Mouse (Mus musculus) adrenal gland, postnatal 36 days (tissue): ENCODE results near the gene Rnf222. TPM values are rescaled to one million over a fixed set of nuclear protein-coding genes. Genes with fewer than 3 reads are reported as not detected.

ENCODE experiments used
- DNase-seq, 2 experiments: peaks; one replicate each; pipeline ENCODE4 v3.0.0; 2021; ENCODE audit warnings: mixed read lengths in 1 of 2
- long read RNA-seq, 2 experiments: library from polyadenylated mRNA; stranded (forward); transcript quantifications; one replicate each; pipeline ENCODE4 v2.0.0; 2021; ENCODE audit warnings: borderline sequencing depth in 2 of 2
- total RNA-seq, 2 experiments: library from RNA; stranded (reverse); gene quantifications; 2 replicates each; pipeline ENCODE4 v1.2.3; 2021

The Rnf222 gene
- under 1 TPM in 1 of 2 experiments, not detected in 1; 0.13 TPM for total RNA-seq
- long read RNA-seq, experiment 1, partial matches to known transcripts: 0 of 2 reads
- long read RNA-seq, experiment 1, other reads (novel, unspliced or antisense): 2 of 2 reads
- long read RNA-seq, experiment 2: 0 reads

DNA sequence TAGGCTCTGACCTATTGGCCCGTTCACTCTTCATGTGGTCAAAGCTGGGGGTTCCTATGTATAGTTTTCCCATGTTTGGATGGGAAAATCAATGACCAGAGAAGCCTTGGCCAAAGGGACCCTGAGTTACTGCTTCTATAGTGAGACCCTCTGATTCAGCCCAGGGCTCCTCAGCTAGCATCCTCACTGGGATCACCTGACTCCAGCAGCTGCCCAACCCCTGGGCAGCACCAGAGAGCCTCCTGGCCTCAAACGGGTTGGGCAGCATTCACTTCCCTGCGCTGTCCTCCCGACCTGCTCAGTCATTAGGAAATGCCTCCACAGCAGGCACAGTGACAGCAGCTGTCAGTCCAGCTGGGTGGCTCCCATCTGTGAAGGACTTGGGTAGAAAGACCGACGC is at the start of gene Rnf222:
Gene Rnf222, plus strand, starts transcription at position 301 of the 400 bp plus-strand sequence.
- DNase-seq: no peak

DNA sequence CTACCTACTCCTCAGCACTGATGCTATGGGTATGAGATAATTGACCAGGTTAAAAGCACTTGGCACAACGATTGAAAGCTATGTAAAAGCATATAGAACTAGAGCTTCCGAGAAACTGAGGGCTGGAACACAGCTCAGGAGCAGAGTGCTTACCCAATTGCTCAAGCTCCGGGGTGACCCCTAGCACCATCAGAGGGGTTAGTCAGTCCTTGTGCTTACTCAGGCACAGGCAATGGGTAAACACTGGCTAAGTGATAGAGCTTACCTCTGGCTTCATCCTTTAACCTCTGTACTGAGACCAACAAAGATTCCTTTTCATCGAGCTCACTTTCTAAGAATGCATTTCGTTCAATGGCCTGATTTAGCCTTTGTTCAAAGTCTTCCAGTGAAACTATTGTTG is 48.7 kb upstream of the Rnf222 start:
- DNase-seq: no peak

DNA sequence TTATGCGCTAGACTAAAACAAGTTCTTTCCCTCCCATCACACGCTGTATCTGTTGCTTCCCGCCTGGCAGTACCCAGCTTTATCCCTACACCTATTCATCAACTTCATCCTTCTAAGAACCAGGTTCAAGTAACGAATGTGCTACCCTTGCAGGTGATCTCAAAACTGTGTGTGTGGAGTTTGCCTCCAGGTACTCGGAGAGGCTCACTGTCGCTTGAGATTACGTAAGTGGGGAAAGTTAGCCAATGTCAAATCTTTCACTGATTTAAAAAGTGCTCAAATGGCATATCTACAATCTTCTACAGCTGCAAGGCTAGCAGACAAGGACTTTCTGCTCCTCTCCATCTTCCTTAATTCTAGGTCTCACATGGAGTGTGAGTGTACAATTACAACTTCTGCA is 37.5 kb upstream of the Rnf222 start:
- DNase-seq: no peak

DNA sequence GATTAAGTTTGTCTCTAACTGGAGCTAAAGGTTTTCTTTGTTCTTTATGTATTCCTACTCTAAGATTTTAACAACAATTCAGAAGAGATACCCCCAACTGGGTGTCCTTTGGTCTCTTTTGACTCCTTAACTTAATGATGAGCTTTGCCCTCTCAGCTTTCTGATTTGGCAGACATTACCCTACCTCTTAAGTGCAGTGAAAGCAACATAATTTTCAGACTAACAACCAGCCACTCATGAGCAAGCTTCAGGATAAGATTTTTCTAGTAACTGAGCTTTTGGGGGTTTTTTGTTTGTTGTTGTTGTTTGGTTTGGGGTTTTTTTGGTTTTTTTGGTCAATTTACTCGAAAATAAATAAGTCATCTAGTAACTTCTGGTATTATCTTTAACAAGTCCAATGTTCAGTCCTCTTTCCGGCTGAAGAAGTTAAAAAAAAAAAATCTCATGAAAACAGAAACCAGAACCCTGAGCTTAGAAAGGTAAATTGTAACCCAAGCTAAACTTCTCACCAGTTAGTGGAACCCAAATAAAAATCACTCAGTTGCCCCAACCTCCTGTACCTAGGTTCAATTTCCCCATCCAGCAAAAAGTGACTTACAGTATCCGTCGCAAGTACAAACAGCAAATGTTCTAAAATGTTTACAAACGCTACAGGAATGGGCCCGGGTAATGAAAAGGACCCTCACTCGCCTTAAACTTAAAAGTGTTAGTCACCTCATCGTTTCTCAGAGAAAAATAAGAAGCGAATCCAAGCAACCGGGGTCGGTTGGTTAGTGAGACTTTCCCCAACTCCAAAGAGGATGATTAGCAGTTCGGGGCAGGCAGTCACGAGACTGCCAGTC is 36.5 kb upstream of the Rnf222 start:
- no peak for DNase-seq

DNA sequence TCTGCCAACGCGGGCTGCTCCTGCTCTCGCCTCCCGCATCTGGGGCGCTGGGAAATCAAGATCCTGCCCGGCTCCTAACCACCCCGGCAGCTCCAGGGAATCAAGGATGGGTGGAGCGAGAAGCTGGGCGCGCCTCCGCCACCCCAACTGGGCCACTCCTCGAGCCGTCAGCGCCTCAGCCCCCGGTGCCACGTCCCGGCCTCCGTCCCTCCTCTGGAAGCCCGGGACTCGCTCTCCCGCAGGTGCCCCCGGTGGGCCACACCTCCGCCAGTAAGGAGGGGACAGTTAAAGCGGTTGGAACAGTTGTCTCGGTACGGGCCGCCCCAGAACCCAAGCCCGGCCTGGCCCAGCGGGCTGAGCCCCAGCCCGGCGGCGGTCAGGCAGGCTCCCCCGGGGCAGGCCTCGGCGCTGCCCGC is 35.9 kb upstream of the Rnf222 start:
- peak; percentile 88 to 89 for DNase-seq

DNA sequence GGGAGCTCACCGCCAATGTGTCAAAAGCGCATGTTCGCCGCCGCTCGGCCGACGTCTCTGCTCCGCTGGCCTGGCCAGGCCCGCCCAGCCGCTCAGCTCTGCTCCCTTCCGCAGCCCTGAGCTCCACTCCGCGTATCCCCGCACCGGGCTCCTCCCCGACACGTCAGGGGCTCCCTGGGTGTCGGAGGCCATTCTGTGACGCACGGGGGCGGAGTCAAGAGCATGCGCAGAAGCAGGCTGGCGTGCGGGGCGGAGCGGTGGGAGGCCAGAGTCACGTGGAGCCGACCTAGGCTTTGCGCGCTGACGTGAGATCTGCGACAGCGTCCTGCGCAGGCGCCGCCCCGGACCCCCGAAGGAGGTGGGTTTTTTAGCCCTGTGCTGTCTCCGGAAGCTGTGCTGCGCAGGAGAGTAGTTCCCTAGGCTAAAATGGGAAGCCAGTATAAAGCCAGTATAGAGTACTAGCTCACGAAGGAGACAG is 35.4 kb upstream of the Rnf222 start:
- peak; percentile 100 for DNase-seq

DNA sequence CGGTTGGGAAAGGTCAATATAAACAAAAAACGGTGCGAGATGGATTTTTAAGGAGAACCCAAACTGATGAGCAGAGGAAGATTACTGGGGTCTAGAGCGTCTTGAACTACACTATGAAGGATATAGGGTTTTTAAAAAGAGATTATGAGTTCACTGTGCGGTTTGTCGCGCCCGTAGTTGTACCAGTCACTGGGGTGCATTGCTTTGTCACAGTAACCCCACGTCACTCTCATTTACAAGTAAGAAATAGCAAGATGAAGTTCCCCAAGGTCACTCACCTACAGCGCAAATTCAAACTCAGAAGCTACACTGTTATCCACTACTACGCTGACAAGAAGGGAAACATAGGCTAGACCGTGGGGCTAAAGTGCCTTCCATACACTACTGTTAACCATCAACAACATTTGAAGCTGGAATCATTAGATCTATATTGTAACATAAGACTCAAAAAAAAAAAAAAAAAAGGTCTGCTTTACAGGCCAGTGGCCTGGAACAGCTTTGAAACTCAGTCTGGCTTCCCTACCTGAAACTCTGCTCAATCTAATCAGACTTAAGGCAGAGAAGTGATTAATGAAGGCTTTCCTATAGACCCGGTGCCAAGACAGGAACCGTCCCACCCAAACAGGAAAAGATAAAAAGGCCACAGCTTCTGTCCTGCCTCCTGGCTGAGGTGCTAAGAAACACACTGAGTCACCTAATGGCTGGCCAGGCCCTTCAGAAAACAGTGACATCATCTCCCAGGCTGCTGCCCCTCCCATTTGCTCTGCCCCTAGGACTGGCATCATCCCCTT is 34.5 kb upstream of the Rnf222 start:
- peak; percentile 72 to 76 for DNase-seq

DNA sequence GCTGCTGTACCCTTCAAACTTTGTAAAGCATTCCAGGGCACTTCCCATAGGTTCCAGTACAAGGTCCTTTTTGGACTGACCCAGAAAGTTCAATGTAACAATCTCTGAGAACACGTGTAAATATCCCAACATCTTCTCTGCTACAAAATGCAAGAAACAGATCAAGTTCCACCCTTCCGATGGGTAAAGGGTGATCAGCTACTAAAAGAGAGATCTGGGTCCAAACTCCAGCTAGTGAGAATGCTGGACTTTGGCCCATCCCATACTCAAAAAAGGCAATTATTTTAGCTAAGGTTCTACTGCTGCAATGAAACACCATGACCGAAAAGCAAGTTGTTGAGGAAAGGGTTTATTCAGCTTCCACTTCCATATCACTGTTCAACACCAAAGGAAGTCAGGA is 33.7 kb upstream of the Rnf222 start:
- DNase-seq: no peak

DNA sequence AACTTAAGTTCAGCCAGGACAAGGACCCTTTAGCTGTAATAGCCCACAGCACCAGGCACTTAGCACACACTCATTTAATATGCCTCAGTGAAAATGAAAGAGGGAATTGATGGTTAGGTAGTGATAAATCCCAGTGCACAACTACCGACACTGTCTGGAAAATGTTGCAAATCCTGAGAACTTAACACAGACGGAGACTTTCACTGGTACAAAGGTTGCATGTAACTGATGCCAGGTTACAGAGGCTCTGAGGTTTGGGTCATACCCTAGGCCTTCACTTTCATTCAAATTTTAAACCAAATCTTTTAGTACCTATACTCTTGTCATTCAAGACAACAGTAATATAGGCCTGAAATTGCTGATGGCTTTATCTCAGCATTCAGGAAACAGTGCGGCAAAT is 31.0 kb upstream of the Rnf222 start:
- no peak for DNase-seq

DNA sequence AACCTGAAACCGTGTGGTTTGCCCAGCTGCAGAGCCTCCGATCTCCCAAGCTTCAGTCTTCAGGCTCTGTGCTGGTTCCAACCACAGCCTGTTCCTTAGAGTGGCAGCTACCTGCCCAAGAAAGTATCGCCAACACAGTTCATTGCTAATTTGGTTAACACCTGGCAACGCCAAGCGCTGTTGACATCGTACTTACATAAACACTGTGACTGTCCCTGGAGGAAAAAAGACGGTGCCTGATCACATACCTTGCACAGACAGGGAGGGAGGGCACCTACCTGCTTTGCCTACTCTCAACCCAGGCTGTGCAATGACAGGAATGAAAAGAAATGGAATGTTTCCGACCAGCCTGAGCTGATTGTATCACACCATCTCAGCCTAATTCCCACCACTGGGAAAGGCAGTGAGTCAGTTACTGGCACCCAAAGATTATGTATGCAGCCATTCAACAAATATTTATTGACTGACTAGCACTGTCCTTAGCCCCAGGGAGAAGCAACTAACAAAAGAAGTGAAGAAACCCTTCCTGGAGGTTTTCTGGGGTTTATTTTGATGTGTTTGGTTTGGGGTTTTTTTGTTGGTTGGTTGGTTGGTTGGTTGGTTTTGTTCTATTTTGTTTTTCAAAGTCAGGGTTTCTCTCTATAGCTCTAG is 28.3 kb upstream of the Rnf222 start:
- DNase-seq: no peak

DNA sequence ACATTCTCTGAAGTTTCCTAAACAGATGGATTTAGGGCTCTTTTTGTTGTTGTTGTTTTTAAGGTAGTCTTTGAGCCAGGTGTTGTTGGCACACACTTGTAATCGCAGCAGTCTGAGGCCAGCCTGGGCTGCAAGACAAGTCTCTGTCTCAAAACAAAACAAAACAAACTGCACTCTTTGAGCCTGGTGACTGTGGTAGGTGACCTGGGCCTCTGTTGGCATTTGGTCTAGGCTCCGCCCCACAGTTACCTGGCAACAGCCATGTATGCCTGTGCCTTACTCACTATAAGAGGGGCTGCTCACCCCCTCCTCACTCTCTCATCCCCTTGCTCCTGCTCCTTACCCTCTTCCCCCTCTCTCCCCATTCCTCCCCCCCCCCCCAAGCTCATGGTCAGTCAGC is 26.1 kb upstream of the Rnf222 start:
- no peak for DNase-seq

DNA sequence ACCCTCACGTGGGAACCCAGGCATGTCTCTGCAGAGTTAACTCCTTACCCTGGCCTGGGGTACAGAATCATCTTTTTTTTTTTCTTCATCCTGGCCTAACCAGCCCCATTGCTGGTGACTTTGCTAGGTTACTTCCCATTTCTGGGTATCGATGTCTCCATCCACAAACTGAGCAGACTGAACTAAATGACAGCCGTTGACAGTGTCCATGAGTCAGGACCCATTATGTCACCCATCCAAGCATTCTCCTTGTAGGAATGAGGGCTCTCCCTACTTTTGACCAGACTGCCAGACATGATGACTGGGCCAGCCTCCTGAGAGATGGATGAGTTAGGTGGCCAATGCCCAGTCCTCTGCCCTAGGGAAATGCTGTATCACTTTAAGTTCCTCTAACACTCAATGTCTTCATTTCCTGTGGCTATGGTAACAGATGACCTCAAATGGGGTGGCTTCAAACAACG is 24.7 kb upstream of the Rnf222 start:
- peak in 1 of 2 experiments; percentile 38 for DNase-seq

DNA sequence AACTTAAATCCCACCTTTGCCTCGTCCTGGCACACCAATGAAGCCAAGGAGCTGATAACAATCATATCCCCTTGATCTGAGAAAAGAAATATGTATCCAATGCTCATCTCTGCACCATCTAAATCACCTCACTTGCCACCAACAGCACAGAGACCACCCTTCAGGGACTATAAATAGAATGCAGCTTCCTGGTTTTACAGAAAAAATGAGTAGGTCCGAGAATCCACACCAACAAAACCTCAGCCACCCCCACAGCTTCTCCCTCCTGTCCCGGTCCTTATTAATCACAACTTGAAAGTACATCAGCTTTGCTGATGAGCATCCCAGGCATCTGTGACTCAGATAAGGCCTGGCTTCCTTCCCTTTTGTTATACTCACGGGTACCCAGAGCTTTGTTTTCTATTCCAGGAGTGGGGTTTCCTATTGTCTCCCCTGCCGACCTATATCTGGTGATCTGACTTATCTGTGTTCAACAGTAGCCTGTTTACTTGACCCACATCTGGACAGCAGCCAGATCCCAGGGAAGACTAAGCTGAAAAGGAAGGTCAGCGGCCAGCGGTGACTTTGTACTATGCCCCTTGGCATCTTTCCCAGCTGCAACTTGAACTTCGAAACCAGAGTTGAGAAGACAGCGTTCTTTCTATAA is 23.7 kb upstream of the Rnf222 start:
- peak; percentile 94 to 96 for DNase-seq

DNA sequence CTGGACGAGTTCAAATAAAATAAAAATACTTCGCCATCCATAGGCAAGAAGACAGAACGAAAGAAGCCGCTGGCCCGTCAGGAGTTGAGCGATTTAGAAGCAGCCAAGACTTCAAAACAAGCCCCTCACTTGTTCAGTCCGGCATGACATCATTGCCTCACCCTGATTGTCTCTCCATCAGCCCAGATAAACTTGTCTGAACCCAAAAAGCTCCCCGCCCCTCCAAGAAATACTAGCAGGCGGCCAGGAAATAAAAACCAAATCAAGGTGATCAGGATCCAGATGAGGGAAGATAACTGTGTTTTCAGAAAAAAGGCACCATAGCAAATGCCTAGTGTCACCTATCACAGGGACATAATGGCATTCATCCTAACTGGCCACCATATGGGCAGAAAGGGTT is 17.1 kb upstream of the Rnf222 start:
- no peak for DNase-seq

DNA sequence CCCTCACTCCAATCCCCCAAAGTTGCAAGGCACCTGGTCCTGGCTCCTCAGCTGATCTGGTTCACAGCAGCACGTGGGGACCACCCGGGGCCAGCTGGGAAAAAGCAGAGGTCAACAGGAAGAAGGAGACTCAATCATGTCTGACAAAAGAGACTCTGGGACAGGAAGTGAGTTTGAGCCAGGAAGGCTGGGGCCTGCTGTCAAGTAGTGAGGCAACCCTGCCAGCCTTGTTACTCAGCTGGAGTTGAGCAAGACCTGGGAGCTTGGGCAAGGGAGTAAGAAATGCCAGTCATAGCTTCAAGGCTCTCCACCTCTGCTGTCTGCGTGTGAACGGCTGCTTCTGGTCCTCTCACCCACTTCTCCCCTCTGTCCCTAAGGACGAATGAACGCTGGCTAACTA is 16.6 kb upstream of the Rnf222 start, which contains the start of gene Ndel1:
Gene Ndel1, minus strand, starts transcription at position 111 of the 400 bp plus-strand sequence.
- peak; percentile 86 for DNase-seq

DNA sequence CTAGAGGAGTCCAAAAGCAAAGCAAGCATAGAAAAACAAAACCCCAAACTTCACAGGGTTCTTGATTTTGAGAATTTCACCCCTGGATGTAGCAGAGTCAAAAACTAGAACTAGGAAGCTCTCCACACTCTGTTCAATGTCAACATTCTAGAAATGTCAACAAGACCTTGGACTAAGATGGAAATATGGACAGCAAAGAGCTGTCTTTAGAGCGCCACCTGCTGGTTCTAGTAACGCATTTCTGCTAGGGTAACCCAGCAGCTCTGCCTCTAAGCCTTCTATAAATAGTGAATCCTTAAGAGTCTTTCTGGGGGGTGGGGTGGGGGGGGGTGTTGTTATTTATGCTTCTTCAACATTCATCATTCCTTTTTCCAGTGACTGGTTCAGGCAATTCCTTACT is 13.5 kb upstream of the Rnf222 start:
- peak; percentile 77 to 83 for DNase-seq

DNA sequence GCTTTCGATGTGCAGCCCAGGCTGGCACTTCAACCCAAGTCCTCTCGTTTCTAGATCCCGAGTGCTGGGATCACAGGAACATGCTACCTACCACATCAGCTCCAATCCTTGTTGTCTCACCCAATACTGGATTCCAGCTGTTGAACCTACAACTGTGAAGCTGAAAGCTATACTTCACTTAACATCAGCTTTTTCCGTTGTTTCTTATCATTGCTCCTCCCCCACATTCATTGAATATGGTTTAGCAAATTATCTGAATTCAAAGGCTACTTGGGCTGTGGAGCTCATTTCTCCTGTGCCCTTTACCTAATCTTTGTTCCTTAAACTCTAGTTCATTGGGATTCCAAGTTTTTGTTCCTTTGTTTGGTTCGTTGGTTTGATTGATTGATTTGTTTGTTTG is 9.5 kb upstream of the Rnf222 start:
- DNase-seq: no peak

DNA sequence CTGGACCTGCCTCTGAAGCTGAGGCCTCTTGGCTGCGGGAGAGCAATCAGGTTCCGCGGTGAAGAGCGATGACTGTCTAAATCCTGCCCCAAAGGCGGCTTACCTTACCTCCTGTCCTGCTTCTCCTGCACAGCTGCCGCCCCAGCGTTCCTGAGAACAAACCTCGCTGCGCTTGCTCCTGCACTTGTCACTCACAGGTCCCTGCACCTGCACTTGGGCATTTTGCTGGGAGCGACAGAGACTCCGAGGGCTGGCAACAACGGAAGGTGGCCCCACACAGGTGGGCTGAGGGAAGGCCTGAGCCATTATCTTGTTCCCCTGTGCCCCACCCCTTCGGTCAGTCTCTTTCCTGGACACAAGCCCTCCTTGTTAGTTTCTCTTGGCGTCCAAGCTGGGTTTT is 6.2 kb upstream of the Rnf222 start:
- no peak for DNase-seq

DNA sequence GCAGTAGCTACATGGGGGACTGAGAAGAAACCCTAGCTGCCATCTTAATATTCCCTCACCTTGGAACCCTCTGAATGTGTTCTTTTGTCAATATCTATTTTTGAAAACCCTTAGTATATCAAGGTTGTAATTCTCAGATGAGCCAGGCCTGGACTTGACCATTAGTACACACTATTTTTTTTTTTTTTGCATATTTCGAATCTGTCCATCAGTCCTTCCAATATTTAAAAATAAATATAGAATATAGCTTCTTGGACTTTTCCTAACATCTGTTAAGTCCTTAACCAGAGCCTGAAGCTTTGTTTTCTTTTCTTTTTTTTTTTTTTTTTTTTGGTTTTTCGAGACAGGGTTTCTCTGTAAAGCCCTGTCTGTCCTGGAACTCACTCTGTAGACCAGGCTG is 4.5 kb upstream of the Rnf222 start:
- DNase-seq: no peak

DNA sequence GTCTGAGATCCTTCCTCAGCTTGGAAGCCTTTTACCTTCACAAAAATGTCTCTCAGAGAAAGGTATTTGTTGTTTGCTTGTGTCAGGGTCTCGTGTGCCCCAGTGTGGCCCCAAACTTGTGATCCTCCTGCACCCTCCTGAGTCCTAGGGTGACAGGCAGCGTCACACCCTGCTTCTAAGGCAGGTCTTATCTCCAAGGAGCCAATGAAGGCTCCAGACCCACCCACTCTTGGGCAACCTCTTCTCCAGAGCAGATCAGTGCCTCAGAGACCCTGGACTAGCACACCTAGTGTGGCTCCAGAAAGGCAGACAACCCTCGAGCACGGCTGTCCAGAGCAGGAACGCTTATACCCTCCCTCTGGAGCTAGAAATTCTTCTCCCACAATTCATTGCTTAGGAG is 4.0 kb upstream of the Rnf222 start:
- DNase-seq: no peak

DNA sequence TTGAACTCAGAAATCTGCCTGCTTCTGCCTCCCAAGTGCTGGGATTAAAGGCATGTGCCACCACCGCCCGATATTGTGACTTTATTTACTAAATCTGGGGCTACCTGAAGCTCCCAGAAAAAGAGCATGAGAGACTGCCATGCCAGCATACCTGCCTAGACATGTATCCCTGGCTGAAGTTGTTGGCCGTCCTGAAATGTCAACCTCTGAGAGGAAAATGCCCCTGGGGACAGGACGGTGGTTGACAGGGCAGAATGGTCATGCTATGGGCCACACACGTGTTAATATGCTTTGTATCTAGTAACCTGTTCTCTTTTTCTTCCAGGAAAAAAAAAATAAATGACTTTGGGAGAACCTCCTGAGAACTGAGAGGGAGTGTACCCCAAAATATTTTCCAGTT is 2.3 kb upstream of the Rnf222 start:
- DNase-seq: no peak

DNA sequence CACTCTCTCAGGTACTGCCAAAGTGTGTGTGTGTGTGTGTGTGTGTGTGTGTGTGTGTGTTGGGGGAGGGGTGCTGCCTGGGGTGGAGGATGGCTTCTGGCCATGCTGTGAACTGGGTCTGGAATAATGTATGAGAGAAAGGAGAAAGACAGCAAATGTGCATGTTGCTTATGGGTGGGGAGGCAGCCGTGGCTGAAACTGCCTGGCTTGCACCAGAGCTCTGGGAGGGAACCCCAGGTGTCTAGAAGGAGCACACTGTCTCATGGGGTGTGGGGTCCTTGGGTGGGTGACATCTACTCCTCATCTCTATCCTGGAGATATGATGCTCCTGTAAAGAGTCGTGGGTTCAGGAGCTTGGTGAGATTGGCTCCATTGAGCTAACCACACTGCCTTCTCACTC is 300 bp downstream of the Rnf222 start:
- no peak for DNase-seq
